Mouse (Mus musculus) lung, embryonic 16.5 days (tissue): ENCODE measurements around the gene Med19. TPM values are rescaled to one million over a fixed set of nuclear protein-coding genes. Genes with fewer than 3 reads are reported as not detected.

Source experiments
- ATAC-seq: fragments of 200-750 bp; cut with Nextera tagmentation; 2 replicates; pipeline ENCODE4 v1.8.0; 2017; ENCODE audit warnings: low read depth, mild to moderate bottlenecking, moderate library complexity
- H3K27ac ChIP-seq: fragments of 300-500 bp; sonication (generic); 2 replicates; pipeline ENCODE4 v1.5.1; 2014; ENCODE audit warnings: mild to moderate bottlenecking, control low read depth, low read length
- H3K27me3 ChIP-seq: fragments of 300-500 bp; sonication (generic); 2 replicates; pipeline ENCODE4 v1.6.1; 2014; ENCODE audit warnings: low read depth, low read length, mixed read lengths; ENCODE audit not compliant: control insufficient read depth, insufficient read depth
- H3K36me3 ChIP-seq: fragments of 300-500 bp; sonication (generic); 2 replicates; pipeline ENCODE4 v1.6.1; 2014; ENCODE audit warnings: low read length; ENCODE audit not compliant: control insufficient read depth, insufficient read depth
- H3K4me1 ChIP-seq: fragments of 300-500 bp; sonication (generic); replicated peaks from 2 replicates; pipeline ENCODE4 v1.6.1; 2014; ENCODE audit warnings: low read length, mixed read lengths; ENCODE audit not compliant: control insufficient read depth, insufficient read depth
- H3K4me2 ChIP-seq: fragments of 300-500 bp; sonication (generic); 2 replicates; pipeline ENCODE4 v1.6.1; 2014; ENCODE audit warnings: low read depth, low read length, control low read depth
- H3K4me3 ChIP-seq: fragments of 300-500 bp; sonication (generic); 2 replicates; pipeline ENCODE4 v1.5.1; 2014; ENCODE audit warnings: mild to moderate bottlenecking, low read length, control low read depth
- H3K9ac ChIP-seq: fragments of 300-500 bp; sonication (generic); 2 replicates; pipeline ENCODE4 v1.6.1; 2014; ENCODE audit warnings: low read length, control low read depth
- H3K9me3 ChIP-seq: fragments of 300-500 bp; sonication (generic); 2 replicates; pipeline ENCODE4 v1.6.1; 2016; ENCODE audit warnings: low read length; ENCODE audit not compliant: control insufficient read depth
- WGBS: fragments of 180-500 bp; shearing (Covaris S2); extraction: QIAGEN DNeasy Blood & Tissue Kit; methylation state at CpG from one replicate; pipeline ENCODE4 v1.1.7; 2014; 5-methylcytosine and 5-hydroxymethylcytosine counted together
- polyA plus RNA-seq: library from polyadenylated mRNA; unstranded; fragments of >200 nt; fragmentation: Nextera tagmentation; extraction: Ambion mirVana; gene quantifications from 2 replicates; pipeline ENCODE4 v1.2.1, GENCODE M21; 2015

Med19 gene
- polyA plus RNA-seq, 1 experiment from 2014 or later, result 38.0 TPM

GRCm38 (mm10) chr2:84682605-84683183 is 4.5 kb downstream of the Med19 start:
- Histone ChIP-seq H3K9ac (no peak overlapping the region), H3K36me3 (peaks cover 15% of the 10 kb centered on the region), H3K4me1 (peaks cover 7% of the 10 kb centered on the region), H3K27me3 (no peaks in the 10 kb centered on the region), H3K9me3 (no peaks in the 10 kb centered on the region), H3K4me3 (no peak overlapping the region), H3K4me2 (no peak overlapping the region), H3K27ac (no peak overlapping the region)
- WGBS, result 61% methylated on average over 6 of the region's 6 CpGs
- ATAC-seq, result no peak

- Histone ChIP-seq H3K36me3 (peaks cover 47% of the 10 kb centered on the region), H3K4me1 (no peaks in the 10 kb centered on the region), H3K9ac (no peak overlapping the region), H3K4me3 (no peak overlapping the region), H3K9me3 (no peaks in the 10 kb centered on the region), H3K4me2 (no peak overlapping the region), H3K27ac (no peak overlapping the region), H3K27me3 (no peaks in the 10 kb centered on the region)
- ATAC-seq, result no peak
- 80% methylated on average over 2 of the region's 2 CpGs for whole genome bisulfite sequencing
These were observed 10.1 kb downstream of the Med19 start for GRCm38 (mm10) chr2:84688080-84688844.

GRCm38 (mm10) chr2:84690050-84690449 is 11.8 kb downstream of the Med19 start:
- WGBS, result 87% methylated on average over 12 of the region's 12 CpGs
- H3K36me3 ChIP-seq, result peaks cover 54% of the 10 kb centered on the region
- H3K27ac ChIP-seq, result no peak overlapping the region

GRCm38 (mm10) chr2:84695007-84695695 is 16.9 kb downstream of the Med19 start:
- ATAC-seq, result peak; percentile 89

More at GRCm38 (mm10) chr2:84690050-84690449, 11.8 kb downstream of the Med19 start:
- Histone ChIP-seq H3K9ac (no peak overlapping the region), H3K4me1 (no peaks in the 10 kb centered on the region), H3K4me2 (no peak overlapping the region), H3K4me3 (no peak overlapping the region), H3K27me3 (no peaks in the 10 kb centered on the region), H3K9me3 (no peaks in the 10 kb centered on the region)
- no peak for ATAC-seq

GRCm38 (mm10) chr2:84703497-84703896 is 25.3 kb downstream of the Med19 start:
- Histone ChIP-seq H3K9me3 (no peaks in the 10 kb centered on the region), H3K36me3 (peaks cover 3% of the 10 kb centered on the region), H3K9ac (no peak overlapping the region), H3K4me3 (no peak overlapping the region), H3K4me2 (no peak overlapping the region), H3K4me1 (no peaks in the 10 kb centered on the region), H3K27ac (no peak overlapping the region), H3K27me3 (no peaks in the 10 kb centered on the region)
- 94% methylated on average over 1 of the region's 1 CpGs for WGBS
- ATAC-seq, result no peak

More at GRCm38 (mm10) chr2:84695007-84695695, 16.9 kb downstream of the Med19 start:
- peaks cover 2% of the 10 kb centered on the region; the same call in 1 of the 2 replicates for H3K4me1 ChIP-seq
- no peak overlapping the region for H3K4me3 ChIP-seq
- H3K4me2 ChIP-seq, result no peak overlapping the region
- no peaks in the 10 kb centered on the region for H3K27me3 ChIP-seq
- H3K36me3 ChIP-seq, result peaks cover 32% of the 10 kb centered on the region
- WGBS, result 61% methylated on average over 5 of the region's 5 CpGs
- no peak overlapping the region for H3K9ac ChIP-seq
- peak overlapping the region; percentile 51 for H3K27ac ChIP-seq
- no peaks in the 10 kb centered on the region for H3K9me3 ChIP-seq

GRCm38 (mm10) chr2:84704329-84704728 is 26.1 kb downstream of the Med19 start:
- Histone ChIP-seq H3K4me3 (no peak overlapping the region), H3K27ac (no peak overlapping the region), H3K36me3 (peaks cover 8% of the 10 kb centered on the region), H3K4me2 (no peak overlapping the region), H3K27me3 (no peaks in the 10 kb centered on the region), H3K4me1 (no peaks in the 10 kb centered on the region), H3K9me3 (no peaks in the 10 kb centered on the region), H3K9ac (no peak overlapping the region)
- 67% methylated on average over 5 of the region's 5 CpGs for whole genome bisulfite sequencing
- no peak for ATAC-seq

- no peak overlapping the region for H3K4me2 ChIP-seq
- H3K9ac ChIP-seq, result no peak overlapping the region
- H3K4me3 ChIP-seq, result no peak overlapping the region
- H3K4me1 ChIP-seq, result no peaks in the 10 kb centered on the region
- H3K36me3 ChIP-seq, result peaks cover 15% of the 10 kb centered on the region
- no peaks in the 10 kb centered on the region for H3K27me3 ChIP-seq
- no peaks in the 10 kb centered on the region for H3K9me3 ChIP-seq
- H3K27ac ChIP-seq, result no peak overlapping the region
- WGBS, result 79% methylated on average over 1 of the region's 1 CpGs
- no peak for ATAC-seq
These were observed 27.1 kb downstream of the Med19 start for GRCm38 (mm10) chr2:84705295-84705694.

- no peak overlapping the region for H3K4me2 ChIP-seq
- H3K9me3 ChIP-seq, result no peaks in the 10 kb centered on the region
- H3K4me1 ChIP-seq, result no peaks in the 10 kb centered on the region
- no peaks in the 10 kb centered on the region for H3K27me3 ChIP-seq
- ATAC-seq, result no peak
- 85% methylated on average over 1 of the region's 1 CpGs for WGBS
- no peak overlapping the region for H3K4me3 ChIP-seq
- peaks cover 18% of the 10 kb centered on the region for H3K36me3 ChIP-seq
- H3K27ac ChIP-seq, result no peak overlapping the region
- no peak overlapping the region for H3K9ac ChIP-seq
These were observed 29.3 kb downstream of the Med19 start for GRCm38 (mm10) chr2:84707523-84707922.

- H3K27me3 ChIP-seq, result no peaks in the 10 kb centered on the region
- H3K9ac ChIP-seq, result no peak overlapping the region
- H3K27ac ChIP-seq, result no peak overlapping the region
- H3K4me3 ChIP-seq, result no peak overlapping the region
- peaks cover 18% of the 10 kb centered on the region for H3K36me3 ChIP-seq
- H3K4me1 ChIP-seq, result peaks cover 10% of the 10 kb centered on the region
- no peak overlapping the region for H3K4me2 ChIP-seq
- no peak for ATAC-seq
- WGBS, result 88% methylated on average over 2 of the region's 2 CpGs
- H3K9me3 ChIP-seq, result no peaks in the 10 kb centered on the region
These were observed 33.7 kb downstream of the Med19 start for GRCm38 (mm10) chr2:84711898-84712297.
